Mouse (Mus musculus): ENCODE results near the gene Gpr89.

GRCm38 (mm10) chr3:96824614-96825013, 80.5 kb downstream of the Gpr89 start:
- TF ChIP-seq POLR2A (IDR thresholded peaks at IDR 0.05; ENCODE audit: low read depth, low read length): no peak
- no peak for TF ChIP-seq CTCF (IDR thresholded peaks at IDR 0.05; ENCODE audit: extremely low read depth, insufficient read length, insufficient replicate concordance, low read depth, low read length)
